Mouse (Mus musculus): ENCODE data around the gene Mup18.
"Not testable (repeated sequence)": the region's sequence is repeated elsewhere in the genome, so short reads cannot be mapped to it uniquely, and the experiment has no call there.

Mup18 gene

DNA sequence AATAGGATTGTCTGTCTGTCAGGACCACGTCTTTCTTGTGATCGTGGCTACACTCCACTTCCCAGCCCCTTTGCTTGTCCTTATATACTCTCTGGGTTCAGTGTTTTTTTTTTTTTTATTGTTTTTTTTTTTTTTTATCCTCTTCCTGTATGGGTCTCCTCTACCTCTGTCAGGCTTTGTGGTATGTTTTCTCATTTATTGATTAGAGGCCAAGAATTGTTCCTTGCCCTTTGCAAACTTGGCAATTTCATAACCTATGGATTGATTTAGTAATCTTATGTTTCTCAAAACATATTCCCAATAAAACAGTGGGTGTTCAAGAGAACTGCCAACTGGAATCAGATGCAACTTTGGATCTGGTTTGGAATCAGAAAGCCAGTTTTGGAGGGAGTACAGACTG, at the start of gene Mup18:
TSS of gene Mup18 (minus strand) at position 101 of the 400 bp plus-strand sequence.
- CTCF ChIA-PET: not testable (repeated sequence)

- CTCF ChIA-PET: not testable (repeated sequence)
Observed at GRCm38 (mm10) chr4:61714296-61714695, 40.4 kb upstream of the Mup18 start.

Data from spleen, embryonic (tissue).